Mouse (Mus musculus): ENCODE data around the gene Apba1. TPM values are rescaled to one million over a fixed set of nuclear protein-coding genes. Genes with fewer than 3 reads are reported as not detected.

Gene Apba1
- polyA plus RNA-seq, 1 experiment from 2014 or later: 13.3 TPM

DNA sequence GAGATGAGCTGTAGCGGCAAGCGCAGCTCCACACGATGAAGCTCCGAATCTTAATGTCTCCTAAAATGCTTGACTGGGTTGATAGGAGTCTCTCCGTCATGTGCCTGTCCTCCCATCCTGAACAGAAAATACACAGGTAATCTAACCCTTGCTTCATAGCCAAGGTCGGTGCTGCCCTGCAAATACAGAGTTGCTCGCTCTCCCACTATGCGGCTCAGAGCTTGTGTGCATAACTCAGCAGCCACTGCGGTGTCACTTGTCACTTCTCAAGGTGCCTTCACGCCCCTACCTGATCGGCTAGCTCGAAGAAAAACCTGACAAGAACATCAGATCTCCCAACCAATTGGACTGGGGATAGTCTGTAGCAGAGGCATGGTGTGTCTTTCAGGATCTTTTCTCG is 58.1 kb downstream of the Apba1 start:
- Histone ChIP-seq H3K4me2 (ENCODE audit: low read length) (no peak overlapping the region), H3K4me3 (ENCODE audit: low read length) (no peak overlapping the region), H3K9ac (ENCODE audit: low read depth, low read length) (no peak overlapping the region), H3K4me1 (ENCODE audit: control insufficient read depth, insufficient read depth, low read depth, low read length) (no peaks in the 10 kb centered on the region), H3K27me3 (replicated peaks; ENCODE audit: control insufficient read depth, insufficient read depth, low read length) (no peaks in the 10 kb centered on the region), H3K27ac (ENCODE audit: low read depth, low read length) (no peak overlapping the region), H3K36me3 (ENCODE audit: control insufficient read depth, insufficient read depth, low read length) (no peaks in the 10 kb centered on the region), H3K9me3 (ENCODE audit: control insufficient read depth, low read length) (no peaks in the 10 kb centered on the region)
- WGBS: 64% methylated on average over 13 of the region's 13 CpGs
- ATAC-seq: peak; percentile 58

DNA sequence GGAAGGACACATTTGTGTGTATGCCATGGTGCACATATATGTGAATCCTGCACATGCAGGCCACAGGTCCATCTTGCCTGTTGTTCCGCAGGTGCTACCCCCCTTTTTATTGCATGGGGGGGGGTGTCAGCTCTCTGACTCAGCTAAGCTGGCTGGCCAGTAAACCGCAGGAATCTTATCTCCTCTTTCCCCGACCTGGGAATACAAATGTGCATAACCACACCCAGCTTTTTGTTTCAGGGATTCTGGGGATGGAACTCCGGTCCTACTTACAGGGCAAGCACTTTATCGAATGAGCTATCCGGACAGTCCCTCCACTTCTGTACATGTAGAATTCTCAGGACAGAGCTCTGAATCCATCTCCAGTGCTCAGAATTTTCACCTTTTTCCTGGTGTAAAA is 58.5 kb downstream of the Apba1 start:
- Histone ChIP-seq H3K27me3 (replicated peaks; ENCODE audit: control insufficient read depth, insufficient read depth, low read length) (no peaks in the 10 kb centered on the region), H3K4me3 (ENCODE audit: low read length) (no peak overlapping the region), H3K9me3 (ENCODE audit: control insufficient read depth, low read length) (no peaks in the 10 kb centered on the region), H3K27ac (ENCODE audit: low read depth, low read length) (no peak overlapping the region), H3K4me1 (ENCODE audit: control insufficient read depth, insufficient read depth, low read depth, low read length) (no peaks in the 10 kb centered on the region), H3K4me2 (ENCODE audit: low read length) (no peak overlapping the region), H3K36me3 (ENCODE audit: control insufficient read depth, insufficient read depth, low read length) (no peaks in the 10 kb centered on the region), H3K9ac (ENCODE audit: low read depth, low read length) (no peak overlapping the region)
- ATAC-seq: peak; percentile 3; the same call in 1 of the 2 replicates
- 75% methylated on average over 6 of the region's 6 CpGs for WGBS

GRCm38 (mm10) chr19:23819882-23820281 is 61.2 kb downstream of the Apba1 start:
- no peaks in the 10 kb centered on the region for H3K9me3 ChIP-seq (ENCODE audit: control insufficient read depth, low read length)
- no peak overlapping the region for H3K27ac ChIP-seq (ENCODE audit: low read depth, low read length)
- no peaks in the 10 kb centered on the region for H3K36me3 ChIP-seq (ENCODE audit: control insufficient read depth, insufficient read depth, low read length)
- no peak overlapping the region for H3K4me2 ChIP-seq (ENCODE audit: low read length)
- WGBS: 45% methylated on average over 8 of the region's 8 CpGs
- no peak overlapping the region for H3K4me3 ChIP-seq (ENCODE audit: low read length)
- no peaks in the 10 kb centered on the region for H3K4me1 ChIP-seq (ENCODE audit: control insufficient read depth, insufficient read depth, low read depth, low read length)
- H3K9ac ChIP-seq (ENCODE audit: low read depth, low read length): no peak overlapping the region
- H3K27me3 ChIP-seq (replicated peaks; ENCODE audit: control insufficient read depth, insufficient read depth, low read length): no peaks in the 10 kb centered on the region
- ATAC-seq: no peak

DNA sequence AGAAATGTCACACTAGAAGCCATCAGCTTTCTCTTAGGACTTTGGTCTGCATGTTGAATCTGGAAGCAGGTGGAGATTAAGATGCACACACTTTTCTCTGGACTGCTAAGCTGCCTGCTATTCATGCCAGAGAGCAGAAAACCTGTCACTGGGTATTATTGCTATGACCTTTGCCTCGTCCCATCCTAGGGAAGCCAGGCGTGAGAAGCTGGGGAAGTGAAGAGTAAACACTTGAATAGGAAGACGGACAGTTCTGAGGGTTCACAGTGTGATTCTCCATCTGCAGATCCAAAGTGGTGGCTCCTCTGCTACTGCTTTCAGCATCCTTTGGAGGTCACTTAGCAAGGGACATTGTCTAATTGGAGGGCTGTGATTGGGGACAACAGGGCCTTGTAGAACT is 63.8 kb downstream of the Apba1 start:
- no peaks in the 10 kb centered on the region for H3K27me3 ChIP-seq (replicated peaks; ENCODE audit: control insufficient read depth, insufficient read depth, low read length)
- no peak for ATAC-seq
- no peaks in the 10 kb centered on the region for H3K36me3 ChIP-seq (ENCODE audit: control insufficient read depth, insufficient read depth, low read length)
- no peak overlapping the region for H3K4me2 ChIP-seq (ENCODE audit: low read length)
- 32% methylated on average over 3 of the region's 3 CpGs for WGBS
- no peaks in the 10 kb centered on the region for H3K4me1 ChIP-seq (ENCODE audit: control insufficient read depth, insufficient read depth, low read depth, low read length)
- no peak overlapping the region for H3K9ac ChIP-seq (ENCODE audit: low read depth, low read length)
- no peaks in the 10 kb centered on the region for H3K9me3 ChIP-seq (ENCODE audit: control insufficient read depth, low read length)
- H3K27ac ChIP-seq (ENCODE audit: low read depth, low read length): no peak overlapping the region
- no peak overlapping the region for H3K4me3 ChIP-seq (ENCODE audit: low read length)

- no peaks in the 10 kb centered on the region for H3K4me1 ChIP-seq (ENCODE audit: control insufficient read depth, insufficient read depth, low read depth, low read length)
- H3K36me3 ChIP-seq (ENCODE audit: control insufficient read depth, insufficient read depth, low read length): no peaks in the 10 kb centered on the region
- no peak overlapping the region for H3K4me3 ChIP-seq (ENCODE audit: low read length)
- no peak overlapping the region for H3K27ac ChIP-seq (ENCODE audit: low read depth, low read length)
- no peak overlapping the region for H3K9ac ChIP-seq (ENCODE audit: low read depth, low read length)
- H3K9me3 ChIP-seq (ENCODE audit: control insufficient read depth, low read length): no peaks in the 10 kb centered on the region
- ATAC-seq: no peak
- no peaks in the 10 kb centered on the region for H3K27me3 ChIP-seq (replicated peaks; ENCODE audit: control insufficient read depth, insufficient read depth, low read length)
- WGBS: 90% methylated on average over 4 of the region's 4 CpGs
- no peak overlapping the region for H3K4me2 ChIP-seq (ENCODE audit: low read length)
Measured at GRCm38 (mm10) chr19:23823533-23823932, 64.8 kb downstream of the Apba1 start.

GRCm38 (mm10) chr19:23826251-23826650 is 67.6 kb downstream of the Apba1 start:
- no peaks in the 10 kb centered on the region for H3K27me3 ChIP-seq (replicated peaks; ENCODE audit: control insufficient read depth, insufficient read depth, low read length)
- H3K36me3 ChIP-seq (ENCODE audit: control insufficient read depth, insufficient read depth, low read length): no peaks in the 10 kb centered on the region
- peaks cover 4% of the 10 kb centered on the region; the same call in 1 of the 2 replicates for H3K4me1 ChIP-seq (ENCODE audit: control insufficient read depth, insufficient read depth, low read depth, low read length)
- no peak overlapping the region for H3K4me3 ChIP-seq (ENCODE audit: low read length)
- H3K27ac ChIP-seq (ENCODE audit: low read depth, low read length): no peak overlapping the region
- 91% methylated on average over 8 of the region's 8 CpGs for WGBS
- H3K9ac ChIP-seq (ENCODE audit: low read depth, low read length): no peak overlapping the region
- no peak for ATAC-seq
- no peaks in the 10 kb centered on the region for H3K9me3 ChIP-seq (ENCODE audit: control insufficient read depth, low read length)
- no peak overlapping the region for H3K4me2 ChIP-seq (ENCODE audit: low read length)

DNA sequence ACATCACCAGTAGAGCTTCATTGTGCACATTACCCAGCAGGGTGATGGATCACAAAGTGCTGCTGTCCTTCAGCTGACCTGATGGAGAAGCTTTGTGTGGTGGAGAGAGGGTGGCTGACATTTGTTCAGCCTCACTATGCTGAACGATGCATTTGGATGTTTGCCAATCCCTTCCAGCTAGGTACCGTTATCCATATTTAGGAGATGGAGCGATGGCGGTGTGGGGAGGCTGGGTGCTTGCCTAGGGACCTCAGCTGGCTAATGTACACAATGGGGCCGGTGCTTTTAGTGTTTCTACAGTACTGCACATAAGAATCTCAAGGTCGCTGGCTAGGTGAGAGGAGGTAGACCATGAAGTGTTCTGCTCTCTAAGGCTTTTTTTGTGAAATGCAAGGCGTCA is 72.1 kb downstream of the Apba1 start:
- Histone ChIP-seq H3K4me3 (ENCODE audit: low read length) (no peak overlapping the region), H3K36me3 (ENCODE audit: control insufficient read depth, insufficient read depth, low read length) (no peaks in the 10 kb centered on the region), H3K4me1 (ENCODE audit: control insufficient read depth, insufficient read depth, low read depth, low read length) (peaks cover 13% of the 10 kb centered on the region), H3K27me3 (replicated peaks; ENCODE audit: control insufficient read depth, insufficient read depth, low read length) (no peaks in the 10 kb centered on the region), H3K9ac (ENCODE audit: low read depth, low read length) (no peak overlapping the region), H3K9me3 (ENCODE audit: control insufficient read depth, low read length) (no peaks in the 10 kb centered on the region), H3K27ac (ENCODE audit: low read depth, low read length) (no peak overlapping the region; the same call in 1 of the 2 replicates), H3K4me2 (ENCODE audit: low read length) (no peak overlapping the region)
- WGBS: 42% methylated on average over 7 of the region's 7 CpGs
- 0 out of 2 replicates have a peak, but pooled peaks have one; percentile 28 for ATAC-seq

GRCm38 (mm10) chr19:23833685-23834682 is 75.3 kb downstream of the Apba1 start:
- peaks cover 13% of the 10 kb centered on the region for H3K4me1 ChIP-seq (ENCODE audit: control insufficient read depth, insufficient read depth, low read depth, low read length)
- no peak overlapping the region for H3K4me3 ChIP-seq (ENCODE audit: low read length)
- no peaks in the 10 kb centered on the region for H3K36me3 ChIP-seq (ENCODE audit: control insufficient read depth, insufficient read depth, low read length)
- no peaks in the 10 kb centered on the region for H3K9me3 ChIP-seq (ENCODE audit: control insufficient read depth, low read length)
- 0 out of 2 replicates have a peak overlapping the region, but pooled peaks have one; percentile 3 for H3K9ac ChIP-seq (ENCODE audit: low read depth, low read length)
- peak overlapping the region; percentile 71 for H3K27ac ChIP-seq (ENCODE audit: low read depth, low read length)
- 19% methylated on average over 14 of the region's 14 CpGs for WGBS
- ATAC-seq: peak; percentile 51
- H3K27me3 ChIP-seq (replicated peaks; ENCODE audit: control insufficient read depth, insufficient read depth, low read length): no peaks in the 10 kb centered on the region
- no peak overlapping the region for H3K4me2 ChIP-seq (ENCODE audit: low read length)

DNA sequence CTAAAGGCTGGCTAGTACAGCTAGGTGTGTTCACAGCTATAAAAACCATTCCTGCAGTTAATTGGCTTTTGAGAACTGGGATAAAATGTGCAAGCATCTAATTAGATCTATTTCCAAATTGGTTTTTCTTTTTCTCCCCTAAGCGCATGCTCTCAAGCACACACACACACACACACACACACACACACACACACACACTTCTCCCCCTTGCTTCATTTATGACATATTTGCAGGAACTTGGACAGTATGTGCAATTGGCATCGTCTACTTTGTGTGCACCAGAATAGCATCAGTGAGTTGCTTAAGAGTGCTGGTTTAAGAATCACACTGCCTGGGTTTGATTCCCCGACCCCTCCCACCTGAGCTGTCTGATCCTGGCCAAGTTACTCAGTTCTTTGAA is 76.0 kb downstream of the Apba1 start:
- Histone ChIP-seq H3K9ac (ENCODE audit: low read depth, low read length) (no peak overlapping the region), H3K36me3 (ENCODE audit: control insufficient read depth, insufficient read depth, low read length) (no peaks in the 10 kb centered on the region), H3K9me3 (ENCODE audit: control insufficient read depth, low read length) (no peaks in the 10 kb centered on the region), H3K4me2 (ENCODE audit: low read length) (no peak overlapping the region), H3K27ac (ENCODE audit: low read depth, low read length) (no peak overlapping the region; the same call in 1 of the 2 replicates), H3K27me3 (replicated peaks; ENCODE audit: control insufficient read depth, insufficient read depth, low read length) (no peaks in the 10 kb centered on the region), H3K4me3 (ENCODE audit: low read length) (no peak overlapping the region), H3K4me1 (ENCODE audit: control insufficient read depth, insufficient read depth, low read depth, low read length) (peaks cover 13% of the 10 kb centered on the region)
- WGBS: 56% methylated on average over 3 of the region's 3 CpGs
- 0 out of 2 replicates have a peak, but pooled peaks have one; percentile 23 for ATAC-seq

All from hindbrain, embryonic 16.5 days (tissue).